8 mouse cellular contexts compared by ENCODE assay signal in the genomic region with DNA sequence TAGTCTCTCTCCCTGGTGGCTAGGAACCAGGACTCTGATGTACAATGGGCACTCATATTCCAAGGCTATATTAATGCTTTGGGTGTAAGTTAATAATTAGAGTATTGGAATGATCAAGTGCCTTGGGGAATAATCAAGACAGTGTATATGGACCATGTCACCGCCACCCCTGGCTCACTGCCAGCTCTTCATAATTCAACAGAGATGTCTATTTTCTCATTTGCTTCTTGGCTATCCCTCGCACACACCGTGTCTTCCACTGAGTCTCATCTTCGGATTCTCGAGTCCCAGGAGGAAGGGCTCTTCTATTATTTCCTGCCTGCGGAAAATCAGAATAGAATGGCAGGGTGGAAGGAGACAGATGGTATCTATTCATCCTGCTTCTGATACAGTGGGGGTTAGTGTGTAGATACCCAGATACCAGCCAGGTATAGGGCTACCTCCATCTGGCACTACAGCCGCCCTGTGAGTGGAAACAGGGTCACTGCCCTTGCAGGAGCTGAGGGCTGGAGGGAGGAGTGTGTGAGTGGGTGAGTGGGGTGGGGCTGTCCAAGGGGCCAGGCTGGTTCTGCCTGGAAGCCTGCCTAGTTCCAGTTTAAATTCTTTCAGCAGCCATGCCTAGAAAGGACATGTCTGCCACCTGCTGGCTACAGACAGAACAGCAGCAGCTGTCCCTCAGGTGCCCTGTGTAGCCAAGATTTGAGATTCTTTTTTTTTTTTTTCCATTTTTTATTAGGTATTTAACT. TPM values are rescaled to one million over a fixed set of nuclear protein-coding genes. Genes with fewer than 3 reads are reported as not detected.
A peak's percentile ranks its signal among the peaks of the same experiment; 100 is the strongest.
DNase-seq lines count a peak whose midpoint lies in the region; ATAC-seq lines count a peak whose summit lies in the region.

No protein-coding gene starts in this region.

- no peak overlapping the region for H3K4me2 ChIP-seq in hindbrain, embryonic 12.5 days (replicated peaks)

- peak; percentile 75 for ATAC-seq in hindbrain, embryonic 12.5 days (ENCODE audit: low FRiP score)

- H3K9me3 ChIP-seq in hindbrain, embryonic 12.5 days (replicated peaks): no peaks in the 10 kb centered on the region

- no peaks in the 10 kb centered on the region; the same call in 1 of the 2 replicates for H3K27me3 ChIP-seq in hindbrain, embryonic 12.5 days

- H3K36me3 ChIP-seq in hindbrain, embryonic 12.5 days: no peaks in the 10 kb centered on the region

- no peak overlapping the region for H3K27ac ChIP-seq in hindbrain, embryonic 12.5 days

- DNase-seq in MEL-GATA-1-ER (ENCODE audit: extremely low read depth, low read depth): peak; percentile 14
- DNase-seq in cerebellum, postnatal 10 days: peak; percentile 96 to 97
- peak; percentile 47 to 71 for DNase-seq in frontal cortex, postnatal 10 days (ENCODE audit: low spot score in 2 of 2)
- peak; percentile 77 for DNase-seq in layer of hippocampus, postnatal 14 days (ENCODE audit: low spot score in 2 of 2)
- peak; percentile 90 for DNase-seq in lung, postnatal 10 days
- DNase-seq in retina, embryonic 14.5 days (ENCODE audit: low spot score): peak; percentile 87
- peak; percentile 42 to 79 for DNase-seq in urinary bladder, adult 18-20 months (ENCODE audit: low spot score in 2 of 2)

- H3K9ac ChIP-seq in hindbrain, embryonic 12.5 days: 0 out of 2 replicates have a peak overlapping the region, but pooled peaks have one; percentile 38

- peaks cover 7% of the 10 kb centered on the region for H3K4me1 ChIP-seq in hindbrain, embryonic 12.5 days

- H3K4me3 ChIP-seq in hindbrain, embryonic 12.5 days: no peak overlapping the region

- WGBS in hindbrain, embryonic 12.5 days: 48% methylated on average over 7 of the region's 7 CpGs

RNA-seq across cellular contexts. Expression of a gene that starts 7.9 kb away (rescaled TPM):
- 0.08 TPM in 1 of 2 replicates, not detected in the other for polyA plus RNA-seq in hindbrain, embryonic 12.5 days (2016; fragmentation: Nextera tagmentation; extraction: Ambion mirVana)
- total RNA-seq in layer of hippocampus, postnatal 14 days (2021): not detected

Comparison
In these comparisons a context has a peak if more than half of its experiments do, and no peak if none do; other contexts are left out.
1. DNase-seq: peak in every context shown above with its lines; median percentile 96 in cerebellum, postnatal 10 days; 90 in lung, postnatal 10 days; 87 in retina, embryonic 14.5 days; 77 in layer of hippocampus, postnatal 14 days; 60 in urinary bladder, adult 18-20 months; 59 in frontal cortex, postnatal 10 days; 14 in MEL-GATA-1-ER.